1 mouse cellular context compared by ENCODE assay signal in the genomic region with DNA sequence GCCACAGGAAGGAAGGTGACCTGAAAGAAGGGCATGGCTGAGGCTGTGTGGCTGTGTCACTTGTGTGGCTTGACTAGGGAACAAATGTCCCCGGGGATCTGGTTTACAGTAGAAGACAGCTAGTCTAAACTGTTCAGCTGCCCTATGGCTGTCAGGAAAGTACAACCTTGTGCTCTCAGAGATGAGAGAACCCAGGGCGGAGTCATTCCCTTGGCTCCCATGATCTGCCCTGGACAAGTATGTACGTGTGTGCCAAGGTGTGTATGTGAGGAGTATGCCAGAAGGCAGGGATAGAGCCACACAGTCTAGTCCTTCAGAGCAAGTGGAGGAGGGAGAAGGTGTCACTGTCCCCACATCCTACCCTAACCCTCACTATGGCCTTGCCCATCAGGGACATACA.
TF ChIP-seq lines count a peak whose summit lies in the region.

No protein-coding gene starts in this region.

TF ChIP-seq in MEL, 35 proteins besides CTCF, POLR2A, EP300 and RAD21:
- TF ChIP-seq TBP (IDR thresholded peaks at IDR 0.05; ENCODE audit: low read depth, low read length) (no peak), JUND (IDR thresholded peaks at IDR 0.05; ENCODE audit: low read depth, low read length) (no peak), MAZ (IDR thresholded peaks at IDR 0.05; ENCODE audit: low read depth, low read length) (no peak), ZNF384 (IDR thresholded peaks at IDR 0.05; ENCODE audit: low read depth, low read length) (no peak), KAT2A (conservative IDR thresholded peaks at IDR 0.05; ENCODE audit: low read depth, low read length) (no peak), HCFC1 (IDR thresholded peaks at IDR 0.05; ENCODE audit: low read depth, low read length) (no peak), USF2 (IDR thresholded peaks at IDR 0.05; ENCODE audit: borderline replicate concordance in 1 of 2, insufficient read depth in 1 of 2, low read depth in 1 of 2, low read length in 2 of 2) (no peak), MAX (IDR thresholded peaks at IDR 0.05; ENCODE audit: low read length) (no peak), TCF12 (IDR thresholded peaks at IDR 0.05; ENCODE audit: low read depth, low read length) (no peak), ETS1 (IDR thresholded peaks at IDR 0.05; ENCODE audit: low read depth, low read length) (no peak), CHD1 (IDR thresholded peaks at IDR 0.05; ENCODE audit: low read depth, low read length) (no peak), MYB (IDR thresholded peaks at IDR 0.05; ENCODE audit: low read depth, low read length) (no peak), NRF1 (IDR thresholded peaks at IDR 0.05; ENCODE audit: insufficient read depth, low read depth, low read length, poor library complexity, severe bottlenecking) (no peak), ZMIZ1 (IDR thresholded peaks at IDR 0.05; ENCODE audit: low read depth, low read length) (no peak), UBTF (IDR thresholded peaks at IDR 0.05; ENCODE audit: borderline replicate concordance, insufficient read depth, low read depth, low read length) (no peak), POLR2AphosphoS2 (IDR thresholded peaks at IDR 0.05; ENCODE audit: low read length) (no peak), RCOR1 (IDR thresholded peaks at IDR 0.05; ENCODE audit: low read depth, low read length) (no peak), SIN3A (IDR thresholded peaks at IDR 0.05; ENCODE audit: low read length) (no peak), MYC (IDR thresholded peaks at IDR 0.05; ENCODE audit: low read depth, low read length) (no peak)
